Mouse (Mus musculus) neural tube, embryonic 11.5 days (tissue): ENCODE results near the gene Ryr1. TPM values are rescaled to one million over a fixed set of nuclear protein-coding genes. Genes with fewer than 3 reads are reported as not detected.

Experiments
- ATAC-seq: fragments of 200-750 bp; cut with Nextera tagmentation; 2 replicates; pipeline ENCODE4 v1.8.0; 2017; ENCODE audit warnings: moderate number of reproducible peaks, mild to moderate bottlenecking, moderate TSS enrichment, moderate library complexity; ENCODE audit not compliant: insufficient read depth, low FRiP score, low TSS enrichment
- DNase-seq: peaks from one replicate; pipeline ENCODE4 v3.0.0-alpha.2; 2015; ENCODE audit warnings: low spot score
- H3K27ac ChIP-seq: fragments of 300-500 bp; sonication (generic); 2 replicates; pipeline ENCODE4 v1.5.1; 2014; ENCODE audit warnings: low read depth, mild to moderate bottlenecking, low read length
- H3K27me3 ChIP-seq: fragments of 300-500 bp; sonication (generic); 2 replicates; pipeline ENCODE4 v1.6.1; 2014; ENCODE audit warnings: mild to moderate bottlenecking, low read length, mixed read lengths; ENCODE audit not compliant: control insufficient read depth, insufficient read depth
- H3K36me3 ChIP-seq: fragments of 300-500 bp; sonication (generic); 2 replicates; pipeline ENCODE4 v1.6.1; 2014; ENCODE audit warnings: mild to moderate bottlenecking, low read length, moderate library complexity, mixed read lengths; ENCODE audit not compliant: control insufficient read depth, insufficient read depth
- H3K4me1 ChIP-seq: fragments of 300-500 bp; sonication (generic); 2 replicates; pipeline ENCODE4 v1.6.1; 2014; ENCODE audit warnings: low read length, mixed read lengths; ENCODE audit not compliant: control insufficient read depth, insufficient read depth
- H3K4me2 ChIP-seq: fragments of 300-500 bp; sonication (generic); 2 replicates; pipeline ENCODE4 v1.6.1; 2014; ENCODE audit warnings: low read depth, mild to moderate bottlenecking, moderate library complexity
- H3K4me3 ChIP-seq: fragments of 300-500 bp; sonication (generic); 2 replicates; pipeline ENCODE4 v1.5.1; 2014; ENCODE audit warnings: low read depth, low read length
- H3K9ac ChIP-seq: fragments of 300-500 bp; sonication (generic); 2 replicates; pipeline ENCODE4 v1.6.1; 2014; ENCODE audit warnings: mild to moderate bottlenecking, low read length
- H3K9me3 ChIP-seq: fragments of 300-500 bp; sonication (generic); 2 replicates; pipeline ENCODE4 v1.6.1; 2016; ENCODE audit warnings: low read length; ENCODE audit not compliant: control insufficient read depth
- WGBS: fragments of 180-500 bp; shearing (Covaris S2); extraction: QIAGEN DNeasy Blood & Tissue Kit; methylation state at CpG from one replicate; pipeline ENCODE4 v1.1.7; 2014; 5-methylcytosine and 5-hydroxymethylcytosine counted together
- polyA plus RNA-seq: library from polyadenylated mRNA; unstranded; fragments of >200 nt; fragmentation: Nextera tagmentation; extraction: Ambion mirVana; gene quantifications from 2 replicates; pipeline ENCODE4 v1.2.1, GENCODE M21; 2014

The Ryr1 gene
- polyA plus RNA-seq, 1 experiment from 2014 or later, result 2.0 TPM

DNA sequence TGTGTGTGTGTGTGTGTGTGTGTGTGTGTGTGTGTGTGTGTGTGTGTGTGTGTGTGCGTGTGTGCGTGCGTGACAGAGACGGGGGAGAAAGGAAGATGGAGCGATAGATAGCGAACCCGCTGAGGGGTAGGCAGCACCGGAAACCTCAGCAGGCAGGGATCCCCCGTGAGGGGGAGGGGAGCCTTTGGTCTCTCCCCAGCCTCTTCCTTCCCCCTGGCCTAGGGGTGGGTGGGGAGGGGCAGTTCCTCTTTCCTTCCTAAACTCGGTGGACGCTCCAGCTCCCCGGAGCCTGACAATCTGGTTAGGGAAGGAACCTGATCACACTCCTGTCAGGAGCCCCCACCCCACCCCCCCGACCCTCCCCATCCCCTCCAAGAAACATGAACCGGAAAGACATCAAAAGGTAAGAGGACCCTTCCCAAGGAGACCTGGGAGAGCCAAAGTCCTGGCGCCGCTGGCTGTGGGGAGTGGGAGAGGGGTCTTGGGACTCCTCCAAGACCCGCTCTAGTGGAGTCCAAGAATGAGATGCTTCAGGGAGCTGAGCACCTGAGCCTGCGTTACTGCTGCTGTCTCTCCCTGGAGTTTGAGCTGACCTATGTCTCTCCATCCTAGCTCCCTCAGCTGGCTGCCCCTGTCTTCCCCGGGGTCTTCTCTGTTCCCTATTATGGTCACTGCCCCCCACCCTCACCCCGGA, 9.9 kb upstream of the Ryr1 start, which contains the start of gene Rasgrp4:
Rasgrp4 (plus strand) TSS at position 159 of the 694 bp plus-strand sequence.
- no peak within 1 kb of the TSS for H3K27ac ChIP-seq
- 2% methylated on average over 11 of the region's 20 CpGs for WGBS

DNA sequence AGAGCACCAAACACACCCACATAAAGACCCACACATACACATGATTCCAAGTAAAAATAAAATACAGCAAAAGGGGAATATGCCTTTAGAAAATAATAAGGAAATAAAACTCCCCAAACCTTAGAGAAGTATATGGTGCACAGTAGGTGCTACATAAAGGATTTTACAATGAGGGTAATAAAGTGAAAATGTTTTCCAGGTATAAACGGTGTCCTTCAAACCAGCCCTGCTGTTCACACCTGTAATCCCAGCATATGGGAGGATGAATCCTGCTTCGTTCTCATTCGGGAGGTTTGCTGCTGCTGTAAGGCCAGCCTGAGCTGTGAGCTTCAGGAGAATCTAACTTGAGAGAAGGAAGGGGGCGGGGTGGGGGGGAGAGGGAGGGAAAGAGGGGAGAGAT, 9.3 kb upstream of the Ryr1 start:
- H3K36me3 ChIP-seq, result no peaks in the 10 kb centered on the region
- no peak overlapping the region for H3K27ac ChIP-seq
- H3K9ac ChIP-seq, result no peak overlapping the region
- no peaks in the 10 kb centered on the region for H3K9me3 ChIP-seq
- H3K4me1 ChIP-seq, result no peaks in the 10 kb centered on the region; the same call in 1 of the 2 replicates
- under 1% methylated on average over 4 of the region's 4 CpGs for WGBS
- peak overlapping the region; percentile 37 for H3K4me2 ChIP-seq
- ATAC-seq (no peak), DNase-seq (no peak)
- H3K27me3 ChIP-seq, result peaks cover 6% of the 10 kb centered on the region; the same call in 1 of the 2 replicates
- H3K4me3 ChIP-seq, result no peak overlapping the region

More for the DNA sequence above, 9.9 kb upstream of the Ryr1 start, which contains the start of gene Rasgrp4:
- Histone ChIP-seq H3K36me3 (no peaks in the 10 kb centered on the region), H3K9me3 (no peaks in the 10 kb centered on the region), H3K4me2 (peak within 1 kb of the TSS; percentile 37), H3K9ac (peak within 1 kb of the TSS; percentile 26; the same call in 1 of the 2 replicates), H3K27me3 (peaks cover 6% of the 10 kb centered on the region; the same call in 1 of the 2 replicates), H3K4me1 (no peaks in the 10 kb centered on the region; the same call in 1 of the 2 replicates), H3K4me3 (no peak within 1 kb of the TSS)
- no peak for DNase-seq
- no peak for ATAC-seq

DNA sequence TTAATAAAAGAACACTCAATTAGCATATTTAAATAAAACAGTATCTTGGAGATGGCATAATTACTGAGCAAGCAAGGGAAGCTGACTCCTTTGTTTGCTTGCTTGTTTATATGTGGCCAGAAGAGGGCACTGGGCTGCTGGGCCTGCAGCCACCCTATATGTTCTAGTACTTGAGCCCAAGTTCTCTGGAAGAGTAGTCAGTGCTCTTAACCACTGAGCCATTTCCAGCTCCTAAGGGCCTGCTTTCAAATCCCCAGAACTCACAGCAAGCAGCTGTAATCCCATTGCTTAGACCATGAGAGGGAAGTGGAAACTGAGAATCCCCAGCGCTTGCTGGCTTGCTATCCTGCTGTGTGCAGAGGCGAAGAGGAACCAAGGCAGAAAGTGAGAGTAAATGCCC, 3.7 kb upstream of the Ryr1 start:
- Histone ChIP-seq H3K27me3 (no peaks in the 10 kb centered on the region), H3K9me3 (no peaks in the 10 kb centered on the region), H3K4me1 (peaks cover 2% of the 10 kb centered on the region; the same call in 1 of the 2 replicates), H3K4me2 (no peak overlapping the region), H3K36me3 (no peaks in the 10 kb centered on the region), H3K9ac (no peak overlapping the region), H3K4me3 (no peak overlapping the region), H3K27ac (no peak overlapping the region)
- no peak for ATAC-seq
- WGBS, result 45% methylated on average over 2 of the region's 2 CpGs
- DNase-seq, result no peak

DNA sequence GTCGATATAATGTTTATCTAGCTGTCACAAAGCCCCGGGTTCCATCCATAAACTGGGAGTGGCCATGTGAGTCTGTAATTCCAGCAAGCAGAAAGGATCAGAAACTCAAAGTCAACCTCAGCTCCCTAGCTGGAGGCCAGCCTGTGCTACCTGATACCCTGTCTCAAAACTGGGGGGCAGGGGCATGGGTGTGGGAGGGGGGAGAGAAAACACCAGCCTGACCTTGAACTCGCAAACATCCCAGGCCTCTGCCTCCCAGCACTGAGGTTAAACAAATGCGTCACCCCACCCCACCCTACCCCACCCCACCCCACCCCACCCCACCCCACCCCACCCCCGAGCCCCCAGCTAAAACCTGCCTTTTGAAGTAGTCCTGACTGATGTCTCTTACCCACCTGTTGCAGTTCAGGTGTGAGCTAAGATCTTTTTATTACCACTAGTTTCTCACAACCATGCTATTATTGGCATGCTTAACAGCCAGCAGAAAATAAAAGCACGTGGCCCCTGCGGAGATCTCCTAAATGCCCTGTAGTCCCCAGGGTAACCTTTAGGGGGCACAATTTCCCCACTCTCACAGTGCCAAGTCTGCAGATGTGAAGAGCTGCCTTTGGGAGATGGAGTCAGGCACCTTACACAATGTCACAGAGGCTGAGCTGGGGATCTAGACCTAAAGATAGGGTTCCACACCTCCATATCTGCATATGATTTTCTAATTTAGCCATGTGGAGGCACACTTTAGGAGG, 1.4 kb upstream of the Ryr1 start:
- H3K27me3 ChIP-seq, result no peaks in the 10 kb centered on the region
- no peak overlapping the region for H3K27ac ChIP-seq
- no peak overlapping the region for H3K9ac ChIP-seq
- peak; percentile 63 for DNase-seq
- WGBS, result 22% methylated on average over 7 of the region's 7 CpGs
- no peak overlapping the region for H3K4me2 ChIP-seq
- no peak overlapping the region for H3K4me3 ChIP-seq
- H3K4me1 ChIP-seq, result peaks cover 3% of the 10 kb centered on the region; the same call in 1 of the 2 replicates
- ATAC-seq, result no peak
- H3K9me3 ChIP-seq, result no peaks in the 10 kb centered on the region
- H3K36me3 ChIP-seq, result no peaks in the 10 kb centered on the region

DNA sequence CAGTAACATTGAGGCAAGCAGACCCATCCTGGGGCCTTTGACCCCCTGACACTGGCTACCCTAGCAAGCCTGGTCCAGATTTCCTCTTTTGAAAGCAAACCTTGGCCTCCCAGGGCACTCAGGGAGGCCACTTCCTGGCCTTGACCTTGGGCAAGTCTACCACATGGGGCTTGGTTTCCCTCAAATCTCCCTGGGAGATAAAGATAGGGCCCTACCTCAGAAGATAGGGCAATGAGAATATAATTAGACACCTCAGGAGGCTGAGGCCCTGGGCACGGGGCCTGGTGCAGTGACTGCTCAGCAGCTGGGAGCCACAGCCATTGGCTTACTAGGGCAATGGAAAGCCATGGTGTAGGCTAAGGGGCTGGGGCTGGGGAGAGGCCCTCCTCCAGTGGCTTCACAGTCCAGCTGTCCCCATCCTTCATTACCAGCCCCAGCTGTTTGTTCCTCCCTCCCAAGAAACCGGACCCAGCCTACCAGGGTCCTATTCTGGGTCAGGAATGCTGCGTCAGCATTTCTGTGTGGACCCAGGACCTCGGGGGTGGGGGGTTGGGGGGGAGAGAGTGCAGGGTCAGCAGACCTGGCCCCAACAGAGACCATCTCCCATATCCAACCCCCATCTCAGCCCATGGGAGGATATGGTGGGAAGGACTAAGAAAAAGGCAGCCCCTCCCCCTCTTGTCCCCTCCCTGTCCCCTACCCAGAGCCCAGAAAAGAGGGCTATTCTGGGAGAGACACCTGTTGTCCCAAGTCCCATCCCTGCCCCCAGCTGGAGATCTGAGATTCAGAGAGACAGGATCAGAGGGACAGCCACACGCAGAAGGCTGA, 1.2 kb downstream of the Ryr1 start:
- Histone ChIP-seq H3K27me3 (no peaks in the 10 kb centered on the region), H3K4me1 (peaks cover 3% of the 10 kb centered on the region; the same call in 1 of the 2 replicates), H3K36me3 (no peaks in the 10 kb centered on the region), H3K4me3 (no peak overlapping the region), H3K9ac (no peak overlapping the region), H3K4me2 (no peak overlapping the region), H3K9me3 (no peaks in the 10 kb centered on the region), H3K27ac (no peak overlapping the region)
- no peak for ATAC-seq
- WGBS, result 44% methylated on average over 5 of the region's 5 CpGs
- DNase-seq, result no peak

DNA sequence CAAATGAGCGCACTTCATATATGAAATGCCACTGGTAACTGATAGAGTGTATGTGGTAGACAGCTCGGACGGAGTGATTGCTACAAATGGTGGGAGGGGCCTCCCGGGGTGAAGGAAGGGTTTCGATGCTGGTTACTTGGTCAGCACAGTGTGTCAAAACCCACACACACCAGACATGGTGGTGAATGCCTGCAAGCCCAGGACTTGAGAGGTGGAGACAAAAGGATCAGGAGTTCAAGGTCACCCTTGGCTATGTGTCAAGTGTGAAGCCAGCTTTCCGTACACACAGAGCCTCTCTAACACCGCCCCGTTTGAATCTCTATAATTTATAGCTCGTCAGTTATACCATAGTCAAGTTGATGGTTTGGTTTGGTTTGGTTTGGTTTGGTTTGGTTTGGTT, 2.2 kb downstream of the Ryr1 start:
- H3K4me1 ChIP-seq, result peaks cover 3% of the 10 kb centered on the region; the same call in 1 of the 2 replicates
- 92% methylated on average over 9 of the region's 9 CpGs for WGBS
- H3K27me3 ChIP-seq, result no peaks in the 10 kb centered on the region
- H3K36me3 ChIP-seq, result no peaks in the 10 kb centered on the region
- no peak overlapping the region for H3K27ac ChIP-seq
- no peaks in the 10 kb centered on the region for H3K9me3 ChIP-seq
- H3K9ac ChIP-seq, result no peak overlapping the region
- no peak overlapping the region for H3K4me2 ChIP-seq
- H3K4me3 ChIP-seq, result no peak overlapping the region
- ATAC-seq (no peak), DNase-seq (no peak)

DNA sequence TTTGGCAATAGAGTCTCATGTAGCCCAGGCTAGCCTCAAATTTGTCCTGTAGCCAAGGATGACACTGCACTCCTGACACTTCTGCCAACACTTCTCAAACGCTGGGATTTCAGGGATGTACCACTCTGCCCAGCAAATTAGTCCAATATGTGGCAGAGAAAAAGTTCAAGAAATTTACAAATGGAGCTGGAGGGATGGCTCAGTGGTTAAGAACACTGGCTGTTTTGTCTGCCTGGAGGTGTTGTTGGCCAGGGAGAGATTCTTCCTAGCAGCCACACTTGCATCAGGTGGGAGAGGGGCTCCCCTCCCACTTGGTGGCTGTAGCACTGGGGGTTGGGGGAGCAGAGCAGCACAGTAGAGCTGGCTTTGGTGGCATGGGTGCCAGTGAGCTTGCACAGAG, 5.5 kb downstream of the Ryr1 start:
- no peak for ATAC-seq
- H3K4me2 ChIP-seq, result no peak overlapping the region
- no peak overlapping the region for H3K4me3 ChIP-seq
- no peak overlapping the region for H3K9ac ChIP-seq
- no peaks in the 10 kb centered on the region for H3K9me3 ChIP-seq
- peaks cover 3% of the 10 kb centered on the region; the same call in 1 of the 2 replicates for H3K4me1 ChIP-seq
- 74% methylated on average over 1 of the region's 1 CpGs for WGBS
- no peak overlapping the region for H3K27ac ChIP-seq
- no peaks in the 10 kb centered on the region for H3K27me3 ChIP-seq
- no peaks in the 10 kb centered on the region for H3K36me3 ChIP-seq
- DNase-seq, result no peak

DNA sequence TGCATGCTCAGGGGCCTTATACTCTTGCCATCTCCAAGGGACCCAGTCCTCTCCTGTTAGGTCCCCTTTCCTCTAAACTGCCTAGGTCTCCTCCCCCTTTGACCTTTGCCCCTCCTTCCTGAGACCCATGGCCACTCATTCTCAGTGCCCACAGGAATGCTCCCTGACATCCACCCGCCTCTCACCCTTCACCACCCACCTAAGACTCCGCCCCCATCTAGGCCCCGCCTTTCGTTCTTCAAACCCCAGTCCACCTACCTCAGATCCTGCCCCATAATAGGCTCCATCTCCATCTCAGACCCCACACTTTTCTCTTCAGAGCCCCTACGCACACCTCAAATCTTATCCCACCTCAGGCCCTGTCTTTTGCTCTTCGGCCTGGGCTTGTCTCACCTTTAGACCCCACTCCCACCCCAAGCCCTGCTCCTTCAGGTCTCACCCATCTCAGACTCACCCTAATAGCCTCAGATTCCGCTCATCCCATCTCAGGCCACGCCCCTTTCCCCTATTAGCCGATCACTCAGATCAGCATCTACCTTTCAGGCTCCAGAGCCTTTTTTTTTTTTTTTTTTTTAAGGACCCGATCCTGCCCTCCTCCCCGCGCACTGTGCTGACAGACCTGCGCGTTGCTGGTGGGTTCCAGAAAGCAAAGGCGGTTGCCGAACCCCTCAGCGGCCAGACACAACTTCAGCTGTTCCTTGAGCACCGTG, 6.7 kb downstream of the Ryr1 start:
- ATAC-seq, result no peak

More for the DNA sequence above, 6.7 kb downstream of the Ryr1 start:
- H3K4me2 ChIP-seq, result no peak overlapping the region
- no peak overlapping the region for H3K9ac ChIP-seq
- H3K4me1 ChIP-seq, result no peaks in the 10 kb centered on the region
- no peak for DNase-seq
- no peaks in the 10 kb centered on the region for H3K36me3 ChIP-seq
- H3K27ac ChIP-seq, result no peak overlapping the region
- no peaks in the 10 kb centered on the region for H3K27me3 ChIP-seq
- no peaks in the 10 kb centered on the region for H3K9me3 ChIP-seq
- 12% methylated on average over 18 of the region's 18 CpGs for WGBS
- H3K4me3 ChIP-seq, result no peak overlapping the region
